Mouse (Mus musculus): ENCODE measurements at regions not wholly inside any gene's neighbourhood (a gene's known extent, or its start where the extent isn't known, plus 50 kb on each side); places are given as distances from the start of the nearest gene placed in this dataset.

GRCm38 (mm10) chr10:21672171-21672570 lies 79.2 kb downstream of the 1700020N01Rik start:
- Histone ChIP-seq H3K27me3 (replicated peaks; ENCODE audit: low read depth, poor library complexity, severe bottlenecking) (no peaks in the 10 kb centered on the region), H3K9me3 (no peaks in the 10 kb centered on the region), H3K4me3 (no peak overlapping the region), H3K36me3 (replicated peaks) (no peaks in the 10 kb centered on the region), H3K27ac (replicated peaks) (no peak overlapping the region), H3K4me1 (peaks cover 6% of the 10 kb centered on the region)
- no peak for DNase-seq (ENCODE audit: low spot score)
- 82% methylated on average over 4 of the region's 4 CpGs for WGBS

DNA sequence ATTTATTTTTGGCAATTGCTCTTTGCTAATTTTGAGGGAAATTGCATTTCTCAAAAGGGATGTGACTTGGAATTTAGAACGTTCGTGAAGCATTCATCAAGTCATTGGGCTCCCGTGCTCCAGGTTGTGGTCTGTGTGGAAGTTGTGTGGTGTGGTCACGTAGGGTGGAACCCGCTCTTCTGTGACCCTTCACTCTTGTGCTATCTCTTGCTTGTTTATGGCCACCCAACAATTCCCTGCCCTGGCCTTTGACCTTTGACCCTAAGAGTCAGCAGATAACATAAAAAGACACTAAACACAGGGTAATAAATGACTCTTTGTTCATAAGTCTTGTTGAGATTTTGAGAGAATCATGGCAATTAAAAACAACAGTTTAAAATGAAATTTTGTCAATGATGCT lies 79.7 kb downstream of the 1700020N01Rik start:
- Histone ChIP-seq H3K36me3 (replicated peaks) (no peaks in the 10 kb centered on the region), H3K27me3 (replicated peaks; ENCODE audit: low read depth, poor library complexity, severe bottlenecking) (no peaks in the 10 kb centered on the region), H3K4me1 (peaks cover 6% of the 10 kb centered on the region), H3K9me3 (no peaks in the 10 kb centered on the region), H3K4me3 (no peak overlapping the region), H3K27ac (replicated peaks) (no peak overlapping the region)
- DNase-seq (ENCODE audit: low spot score): no peak
- 59% methylated on average over 5 of the region's 5 CpGs for WGBS

- DNase-seq (ENCODE audit: low spot score): no peak
- Histone ChIP-seq H3K4me1 (peaks cover 4% of the 10 kb centered on the region), H3K36me3 (replicated peaks) (no peaks in the 10 kb centered on the region), H3K27me3 (replicated peaks; ENCODE audit: low read depth, poor library complexity, severe bottlenecking) (no peaks in the 10 kb centered on the region), H3K4me3 (no peak overlapping the region), H3K27ac (replicated peaks) (no peak overlapping the region), H3K9me3 (no peaks in the 10 kb centered on the region)
- WGBS: 98% methylated on average over 1 of the region's 1 CpGs
These were observed 80.9 kb downstream of the 1700020N01Rik start for GRCm38 (mm10) chr10:21673831-21674230.

- Histone ChIP-seq H3K4me1 (peaks cover 7% of the 10 kb centered on the region), H3K4me3 (no peak overlapping the region), H3K27me3 (replicated peaks; ENCODE audit: low read depth, poor library complexity, severe bottlenecking) (no peaks in the 10 kb centered on the region), H3K36me3 (replicated peaks) (no peaks in the 10 kb centered on the region), H3K9me3 (no peaks in the 10 kb centered on the region), H3K27ac (replicated peaks) (no peak overlapping the region)
- no peak for DNase-seq (ENCODE audit: low spot score)
- 94% methylated on average over 14 of the region's 14 CpGs for WGBS
These were observed 82.8 kb downstream of the 1700020N01Rik start for GRCm38 (mm10) chr10:21675786-21676185.

GRCm38 (mm10) chr10:21677911-21678310 lies 85.0 kb downstream of the 1700020N01Rik start:
- WGBS: 95% methylated on average over 9 of the region's 9 CpGs
- no peak overlapping the region for H3K27ac ChIP-seq (replicated peaks)

GRCm38 (mm10) chr10:21678372-21678771 lies 85.4 kb downstream of the 1700020N01Rik start:
- H3K27me3 ChIP-seq (replicated peaks; ENCODE audit: low read depth, poor library complexity, severe bottlenecking): no peaks in the 10 kb centered on the region
- H3K36me3 ChIP-seq (replicated peaks): no peaks in the 10 kb centered on the region
- H3K27ac ChIP-seq (replicated peaks): no peak overlapping the region
- 89% methylated on average over 6 of the region's 6 CpGs for WGBS
- DNase-seq (ENCODE audit: low spot score): no peak
- H3K4me1 ChIP-seq: peaks cover 9% of the 10 kb centered on the region
- no peak overlapping the region for H3K4me3 ChIP-seq
- H3K9me3 ChIP-seq: no peaks in the 10 kb centered on the region

More at GRCm38 (mm10) chr10:21677911-21678310, 85.0 kb downstream of the 1700020N01Rik start:
- Histone ChIP-seq H3K9me3 (no peaks in the 10 kb centered on the region), H3K27me3 (replicated peaks; ENCODE audit: low read depth, poor library complexity, severe bottlenecking) (no peaks in the 10 kb centered on the region), H3K4me1 (peaks cover 9% of the 10 kb centered on the region), H3K36me3 (replicated peaks) (no peaks in the 10 kb centered on the region), H3K4me3 (no peak overlapping the region)
- no peak for DNase-seq (ENCODE audit: low spot score)

GRCm38 (mm10) chr10:21678811-21679451 lies 86.0 kb downstream of the 1700020N01Rik start:
- no peak overlapping the region for H3K27ac ChIP-seq (replicated peaks)
- WGBS: 36% methylated on average over 10 of the region's 10 CpGs

DNA sequence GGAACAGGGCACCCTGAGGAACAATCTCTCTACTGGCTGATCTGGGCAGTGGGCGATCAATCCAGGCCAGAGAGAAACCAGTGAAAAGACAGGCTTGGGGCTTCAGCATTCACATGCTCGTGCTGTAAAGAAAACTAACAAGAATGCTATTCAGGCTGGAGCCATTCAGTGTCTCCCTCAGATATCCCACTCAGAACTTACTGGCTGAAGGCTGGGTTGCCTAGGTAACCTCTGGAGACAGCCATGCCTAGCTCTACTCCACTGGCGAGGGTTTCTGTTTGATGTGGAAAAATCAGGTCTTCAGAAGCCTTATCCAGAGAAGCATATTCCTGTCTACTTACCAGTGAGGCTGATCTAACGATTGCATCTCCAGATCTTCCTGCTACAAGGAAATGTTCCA lies 87.8 kb downstream of the 1700020N01Rik start:
- Histone ChIP-seq H3K27ac (replicated peaks) (no peak overlapping the region), H3K27me3 (replicated peaks; ENCODE audit: low read depth, poor library complexity, severe bottlenecking) (0 out of 2 replicates have a peak, but pooled peaks cover 4% of the 10 kb centered on the region), H3K4me3 (no peak overlapping the region), H3K36me3 (replicated peaks) (no peaks in the 10 kb centered on the region), H3K9me3 (no peaks in the 10 kb centered on the region), H3K4me1 (peaks cover 23% of the 10 kb centered on the region)
- DNase-seq (ENCODE audit: low spot score): no peak
- 51% methylated on average over 4 of the region's 4 CpGs for WGBS

More at GRCm38 (mm10) chr10:21678811-21679451, 86.0 kb downstream of the 1700020N01Rik start:
- Histone ChIP-seq H3K4me3 (no peak overlapping the region), H3K9me3 (no peaks in the 10 kb centered on the region), H3K36me3 (replicated peaks) (no peaks in the 10 kb centered on the region), H3K4me1 (peaks cover 9% of the 10 kb centered on the region), H3K27me3 (replicated peaks; ENCODE audit: low read depth, poor library complexity, severe bottlenecking) (no peaks in the 10 kb centered on the region)
- DNase-seq (ENCODE audit: low spot score): peak; percentile 11

- H3K36me3 ChIP-seq (replicated peaks): no peaks in the 10 kb centered on the region
- no peak for DNase-seq (ENCODE audit: low spot score)
- H3K4me1 ChIP-seq: peaks cover 26% of the 10 kb centered on the region
- H3K27ac ChIP-seq (replicated peaks): no peak overlapping the region
- 0 out of 2 replicates have a peak, but pooled peaks cover 4% of the 10 kb centered on the region for H3K27me3 ChIP-seq (replicated peaks; ENCODE audit: low read depth, poor library complexity, severe bottlenecking)
- WGBS: 62% methylated on average over 9 of the region's 9 CpGs
- H3K4me3 ChIP-seq: no peak overlapping the region
- H3K9me3 ChIP-seq: no peaks in the 10 kb centered on the region
These were observed 91.5 kb downstream of the 1700020N01Rik start for GRCm38 (mm10) chr10:21684286-21685013.

DNA sequence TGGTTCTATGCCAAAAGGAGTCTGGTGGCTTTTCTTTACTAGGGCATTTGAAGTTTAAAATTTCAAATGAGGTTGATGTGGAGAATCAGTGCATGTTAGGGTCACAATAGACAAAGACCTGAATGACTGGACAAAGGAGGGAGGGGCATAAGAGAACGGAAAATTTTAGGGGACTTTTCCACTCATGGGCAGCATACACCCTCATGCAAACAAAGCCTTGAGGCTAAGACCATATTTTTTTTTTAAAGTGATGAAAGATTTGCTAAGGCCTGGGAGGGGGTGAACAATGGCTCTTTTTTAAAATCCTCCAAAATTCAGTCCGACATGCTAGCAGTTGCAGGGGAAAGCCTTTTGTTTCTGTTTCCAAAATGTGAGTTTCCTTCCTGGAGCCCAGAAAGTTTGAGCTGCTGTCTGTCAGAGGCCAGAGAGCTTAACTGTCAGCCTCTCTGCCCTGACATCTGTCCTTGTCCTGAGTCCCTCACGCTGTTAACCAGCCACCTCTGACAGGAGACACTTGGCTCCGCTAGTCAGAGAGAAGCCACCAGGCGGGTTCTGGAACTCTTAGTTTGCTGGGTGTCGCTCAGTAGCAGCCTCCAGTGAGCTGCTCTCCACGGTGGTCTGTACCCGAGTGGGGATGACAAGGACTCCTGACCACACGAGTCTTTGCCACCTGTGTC lies 92.3 kb downstream of the 1700020N01Rik start:
- peak; percentile 23 for DNase-seq (ENCODE audit: low spot score)
- H3K4me1 ChIP-seq: peaks cover 26% of the 10 kb centered on the region
- H3K27me3 ChIP-seq (replicated peaks; ENCODE audit: low read depth, poor library complexity, severe bottlenecking): 0 out of 2 replicates have a peak, but pooled peaks cover 7% of the 10 kb centered on the region
- no peaks in the 10 kb centered on the region for H3K36me3 ChIP-seq (replicated peaks)
- H3K27ac ChIP-seq (replicated peaks): no peak overlapping the region
- H3K9me3 ChIP-seq: no peaks in the 10 kb centered on the region
- WGBS: 32% methylated on average over 9 of the region's 9 CpGs
- no peak overlapping the region for H3K4me3 ChIP-seq

DNA sequence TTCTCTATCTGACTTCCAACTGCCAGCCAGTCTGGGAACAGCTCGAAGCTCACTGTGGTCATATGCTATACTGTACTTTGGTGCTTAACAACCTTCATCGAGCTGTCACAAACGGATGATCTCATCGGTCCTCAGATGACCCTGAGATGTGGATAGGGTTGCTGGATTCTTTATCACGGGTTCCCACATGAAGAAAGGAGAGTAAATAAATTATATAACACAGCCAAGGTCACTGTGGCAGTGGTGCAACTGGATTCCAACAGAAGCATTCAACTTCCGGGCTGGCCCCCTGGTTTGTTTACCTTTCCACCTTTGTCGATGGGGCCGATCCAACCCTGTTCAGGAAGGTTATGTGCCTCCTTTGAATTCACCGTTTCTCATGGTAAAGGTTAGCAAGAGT lies 93.1 kb downstream of the 1700020N01Rik start:
- no peak for DNase-seq (ENCODE audit: low spot score)
- H3K4me3 ChIP-seq: no peak overlapping the region
- H3K27ac ChIP-seq (replicated peaks): no peak overlapping the region
- H3K27me3 ChIP-seq (replicated peaks; ENCODE audit: low read depth, poor library complexity, severe bottlenecking): 0 out of 2 replicates have a peak, but pooled peaks cover 7% of the 10 kb centered on the region
- no peaks in the 10 kb centered on the region for H3K9me3 ChIP-seq
- no peaks in the 10 kb centered on the region for H3K36me3 ChIP-seq (replicated peaks)
- 64% methylated on average over 9 of the region's 9 CpGs for WGBS
- peaks cover 23% of the 10 kb centered on the region for H3K4me1 ChIP-seq

GRCm38 (mm10) chr10:21687484-21687883 lies 94.5 kb downstream of the 1700020N01Rik start:
- Histone ChIP-seq H3K9me3 (no peaks in the 10 kb centered on the region), H3K27ac (replicated peaks) (no peak overlapping the region), H3K36me3 (replicated peaks) (no peaks in the 10 kb centered on the region), H3K4me3 (no peak overlapping the region), H3K27me3 (replicated peaks; ENCODE audit: low read depth, poor library complexity, severe bottlenecking) (0 out of 2 replicates have a peak, but pooled peaks cover 7% of the 10 kb centered on the region), H3K4me1 (peaks cover 23% of the 10 kb centered on the region)
- WGBS: 88% methylated on average over 7 of the region's 7 CpGs
- DNase-seq (ENCODE audit: low spot score): no peak

All from embryonic facial prominence, embryonic 10.5 days (tissue).